Comparison of ENCODE assay signal across 30 mouse cellular contexts in genomic region chr4:40914287-40914867, GRCm38 (mm10). TPM values are rescaled to one million over a fixed set of nuclear protein-coding genes. Genes with fewer than 3 reads are reported as not detected.
DNase-seq lines count a peak whose midpoint lies in the region; ATAC-seq and TF ChIP-seq lines count a peak whose summit lies in the region.
"Had no signal": no experiment of that assay in that cellular context is flagged by ENCODE, and none has a peak within 500 bp of the region (broad histone marks: within the 10 kb centered on the region; RNA-seq: fewer than 3 reads in every experiment).

No protein-coding gene starts in this region.

- no peak for TF ChIP-seq CTCF in lung, postnatal 0 days (IDR thresholded peaks at IDR 0.05)
- no peak for TF ChIP-seq CTCF in stomach, postnatal 0 days (IDR thresholded peaks at IDR 0.05; ENCODE audit: low read depth)

- peak; percentile 43 for DNase-seq in lung, postnatal 0 days (ENCODE audit: low spot score)
- no peak for DNase-seq in lung, postnatal 10 days
- DNase-seq in adipocyte (ENCODE audit: low spot score): peak; percentile 49
- DNase-seq in stomach, postnatal 0 days (ENCODE audit: low spot score): no peak
- DNase-seq in heart, postnatal 36 days: no peak
- no peak for DNase-seq in T-cell, adult 2 months (ENCODE audit: low spot score)
- no peak for DNase-seq in embryo, embryonic 11 days
- DNase-seq: adrenal gland, postnatal 10 days; cerebellum, adult 2 months; cerebellum, postnatal 25 days; gastrocnemius, postnatal 10 days; heart, adult 2 months; heart, postnatal 14 days; left cerebral cortex, postnatal 4 days; lung, embryonic 14.5 days; lung, postnatal 4 days had no signal

- peak; percentile 40; the same call in 1 of the 2 replicates for ATAC-seq in lung, postnatal 0 days
- ATAC-seq in intestine, embryonic 16.5 days: peak; percentile 50; the same call in 1 of the 2 replicates
- ATAC-seq in stomach, postnatal 0 days (ENCODE audit: low FRiP score, low TSS enrichment): 0 out of 2 replicates have a peak, but pooled peaks have one; percentile 15
- ATAC-seq: activated CD4-positive, CD25-positive, alpha-beta regulatory T cell, adult 4 months; forebrain, embryonic 15.5 days; inflammation-experienced regulatory T-cells, adult 6 months had no signal

- intact Hi-C loops in heart, postnatal 36 days (cut with DNase I): no loop called here

- H3K4me3 ChIP-seq in lung, postnatal 0 days (ENCODE audit: low read depth, low read length): no peak overlapping the region
- H3K4me3 ChIP-seq in intestine, embryonic 16.5 days (ENCODE audit: low read length): no peak overlapping the region
- no peak overlapping the region for H3K4me3 ChIP-seq in stomach, postnatal 0 days (ENCODE audit: low read depth, low read length)
- H3K4me3 ChIP-seq: embryonic facial prominence, embryonic 15.5 days; forebrain, embryonic 15.5 days; heart, adult 2 months; heart, embryonic 13.5 days; limb, embryonic 15.5 days; midbrain, embryonic 10.5 days had no signal

- no peak overlapping the region for H3K27ac ChIP-seq in lung, postnatal 0 days (ENCODE audit: low read length)
- no peak overlapping the region for H3K27ac ChIP-seq in intestine, embryonic 16.5 days (ENCODE audit: low read length)
- H3K27ac ChIP-seq in stomach, postnatal 0 days (replicated peaks): no peak overlapping the region
- H3K27ac ChIP-seq: embryonic facial prominence, embryonic 15.5 days; forebrain, embryonic 15.5 days; heart, adult 2 months; heart, embryonic 13.5 days; hindbrain, embryonic 14.5 days; limb, embryonic 15.5 days; liver, embryonic 14.5 days; midbrain, embryonic 10.5 days had no signal

- H3K9me3 ChIP-seq in lung, postnatal 0 days (ENCODE audit: low read length): no peaks in the 10 kb centered on the region
- no peaks in the 10 kb centered on the region for H3K9me3 ChIP-seq in intestine, embryonic 16.5 days (ENCODE audit: control insufficient read depth, low read length)
- no peaks in the 10 kb centered on the region for H3K9me3 ChIP-seq in stomach, postnatal 0 days (ENCODE audit: control insufficient read depth, low read length)
- H3K9me3 ChIP-seq: embryonic facial prominence, embryonic 15.5 days; forebrain, embryonic 15.5 days; heart, embryonic 13.5 days; limb, embryonic 15.5 days; midbrain, embryonic 10.5 days had no signal

- H3K36me3 ChIP-seq in lung, postnatal 0 days (ENCODE audit: insufficient read depth, low read length): no peaks in the 10 kb centered on the region
- H3K36me3 ChIP-seq in intestine, embryonic 16.5 days (ENCODE audit: control insufficient read depth, insufficient read depth, low read length): no peaks in the 10 kb centered on the region
- H3K36me3 ChIP-seq in stomach, postnatal 0 days (ENCODE audit: control insufficient read depth, insufficient read depth, low read length): no peaks in the 10 kb centered on the region
- H3K36me3 ChIP-seq: embryonic facial prominence, embryonic 15.5 days; forebrain, embryonic 15.5 days; heart, embryonic 13.5 days; limb, embryonic 15.5 days; midbrain, embryonic 10.5 days had no signal

- no peak for TF ChIP-seq EP300 in lung, postnatal 0 days (IDR thresholded peaks at IDR 0.05)
- no peak for TF ChIP-seq EP300 in stomach, postnatal 0 days (optimal IDR thresholded peaks at IDR 0.05)

- H3K9ac ChIP-seq in lung, postnatal 0 days (replicated peaks; ENCODE audit: low read depth): no peak overlapping the region
- H3K9ac ChIP-seq in intestine, embryonic 16.5 days (ENCODE audit: low read depth, low read length): no peak overlapping the region
- H3K9ac ChIP-seq in stomach, postnatal 0 days (ENCODE audit: low read length): no peak overlapping the region
- H3K9ac ChIP-seq: embryonic facial prominence, embryonic 15.5 days; forebrain, embryonic 15.5 days; heart, embryonic 13.5 days; hindbrain, embryonic 14.5 days; limb, embryonic 15.5 days; liver, embryonic 14.5 days; lung, embryonic 14.5 days had no signal

- H3K4me2 ChIP-seq in lung, postnatal 0 days (replicated peaks; ENCODE audit: low read depth, low read length): no peak overlapping the region
- no peak overlapping the region for H3K4me2 ChIP-seq in intestine, embryonic 16.5 days (ENCODE audit: low read depth, low read length)
- H3K4me2 ChIP-seq in stomach, postnatal 0 days (replicated peaks; ENCODE audit: low read depth): no peak overlapping the region
- H3K4me2 ChIP-seq: embryonic facial prominence, embryonic 15.5 days; forebrain, embryonic 15.5 days; heart, embryonic 13.5 days; hindbrain, embryonic 14.5 days; limb, embryonic 15.5 days; lung, embryonic 14.5 days had no signal

- 0 out of 2 replicates have a peak, but pooled peaks cover 3% of the 10 kb centered on the region for H3K4me1 ChIP-seq in lung, postnatal 0 days (ENCODE audit: insufficient read depth, low read depth, low read length)
- no peaks in the 10 kb centered on the region for H3K4me1 ChIP-seq in intestine, embryonic 16.5 days (ENCODE audit: control insufficient read depth, insufficient read depth, low read length)
- H3K4me1 ChIP-seq in stomach, postnatal 0 days (replicated peaks; ENCODE audit: control insufficient read depth, insufficient read depth): no peaks in the 10 kb centered on the region; the same call in 1 of the 2 replicates
- H3K4me1 ChIP-seq: forebrain, embryonic 15.5 days; limb, embryonic 15.5 days; midbrain, embryonic 10.5 days had no signal

- no peaks in the 10 kb centered on the region for H3K27me3 ChIP-seq in lung, postnatal 0 days (replicated peaks; ENCODE audit: insufficient read depth, low read length)
- H3K27me3 ChIP-seq in intestine, embryonic 16.5 days (replicated peaks; ENCODE audit: control insufficient read depth, insufficient read depth, low read length): no peaks in the 10 kb centered on the region
- H3K27me3 ChIP-seq in stomach, postnatal 0 days (ENCODE audit: control insufficient read depth, insufficient read depth, low read length): no peaks in the 10 kb centered on the region
- H3K27me3 ChIP-seq: embryonic facial prominence, embryonic 15.5 days; forebrain, embryonic 15.5 days; heart, embryonic 13.5 days; limb, embryonic 15.5 days had no signal

RNA-seq across cellular contexts. Expression of gene Spink4, which starts 5.5 kb away (rescaled TPM):
- polyA plus RNA-seq in lung, postnatal 0 days (2015; fragmentation: Nextera tagmentation; extraction: Ambion mirVana): 3.5 and 4.6 TPM in 2 replicates
- polyA plus RNA-seq in intestine, embryonic 16.5 days (2015; fragmentation: Nextera tagmentation; extraction: Ambion mirVana): 539 and 560 TPM in 2 replicates
- polyA plus RNA-seq in stomach, postnatal 0 days (2015; fragmentation: Nextera tagmentation; extraction: Ambion mirVana): 75.5 and 86.9 TPM in 2 replicates
- total RNA-seq in heart, postnatal 36 days (2021): not detected
- total RNA-seq: gastrocnemius, postnatal 10 days; layer of hippocampus, adult 8-10 months; left cerebral cortex, postnatal 4 days; midbrain, postnatal 0 days; neutrophil, adult 5-6 weeks had no signal
- polyA plus RNA-seq: activated CD4-positive, CD25-positive, alpha-beta regulatory T cell, adult 4 months; embryonic facial prominence, embryonic 15.5 days; forebrain, embryonic 15.5 days; hindbrain, embryonic 14.5 days; inflammation-experienced regulatory T-cells, adult 6 months; limb, embryonic 15.5 days; lung, embryonic 14.5 days; midbrain, embryonic 10.5 days; midbrain, postnatal 0 days; urinary bladder, adult 2 months had no signal

RNA-seq across cellular contexts. Expression of gene Bag1, which starts 33.7 kb away (rescaled TPM):
- 231 and 234 TPM in 2 replicates for polyA plus RNA-seq in lung, postnatal 0 days (2015; fragmentation: Nextera tagmentation; extraction: Ambion mirVana)
- 142 and 152 TPM in 2 replicates for polyA plus RNA-seq in intestine, embryonic 16.5 days (2015; fragmentation: Nextera tagmentation; extraction: Ambion mirVana)
- polyA plus RNA-seq in stomach, postnatal 0 days (2015; fragmentation: Nextera tagmentation; extraction: Ambion mirVana): 259 and 270 TPM in 2 replicates
- total RNA-seq in heart, postnatal 36 days (2021): 100 to 1,000 TPM; 260 to 269 TPM

RNA-seq across cellular contexts. Expression of gene Chmp5, which starts 33.8 kb away (rescaled TPM):
- 150 and 159 TPM in 2 replicates for polyA plus RNA-seq in lung, postnatal 0 days (2015; fragmentation: Nextera tagmentation; extraction: Ambion mirVana)
- polyA plus RNA-seq in intestine, embryonic 16.5 days (2015; fragmentation: Nextera tagmentation; extraction: Ambion mirVana): 103 and 104 TPM in 2 replicates
- polyA plus RNA-seq in stomach, postnatal 0 days (2015; fragmentation: Nextera tagmentation; extraction: Ambion mirVana): 121 and 125 TPM in 2 replicates
- 10 to 100 TPM; 39.2 to 40.1 TPM for total RNA-seq in heart, postnatal 36 days (2021)

RNA-seq across cellular contexts. Expression of gene Nfx1, which starts 56.3 kb away (rescaled TPM):
- polyA plus RNA-seq in lung, postnatal 0 days (2015; fragmentation: Nextera tagmentation; extraction: Ambion mirVana): 31.7 and 34.5 TPM in 2 replicates
- polyA plus RNA-seq in intestine, embryonic 16.5 days (2015; fragmentation: Nextera tagmentation; extraction: Ambion mirVana): 69.1 and 70.5 TPM in 2 replicates
- polyA plus RNA-seq in stomach, postnatal 0 days (2015; fragmentation: Nextera tagmentation; extraction: Ambion mirVana): 27.9 and 28.5 TPM in 2 replicates
- 10 to 100 TPM; 20.9 to 22.8 TPM for total RNA-seq in heart, postnatal 36 days (2021)

Comparison
In these comparisons a context has a peak if more than half of its experiments do, and no peak if none do; other contexts are left out.
1. DNase-seq: peak in lung, postnatal 0 days (single experiment) and adipocyte (single experiment); none in lung, postnatal 10 days (single experiment), stomach, postnatal 0 days (single experiment), heart, postnatal 36 days (0 of 2), T-cell, adult 2 months (single experiment) and embryo, embryonic 11 days (single experiment).
2. RNA of gene Spink4, which starts 5.5 kb away (polyA plus RNA-seq): 539 to 560 TPM in intestine, embryonic 16.5 days and 75.5 to 86.9 TPM in stomach, postnatal 0 days; 3.5 to 4.6 TPM in lung, postnatal 0 days; every median in the first group is over 10 times any median in the second.
3. Peak in every context shown above with its lines, with median percentiles within 50 percentile points of each other: ATAC-seq.